Mouse (Mus musculus): ENCODE measurements at regions not wholly inside any gene's neighbourhood (a gene's known extent, or its start where the extent isn't known, plus 50 kb on each side); places are given as distances from the start of the nearest gene placed in this dataset.

- H3K36me3 ChIP-seq (ENCODE audit: insufficient read depth, low read length), result no peaks in the 10 kb centered on the region
- H3K27me3 ChIP-seq (ENCODE audit: insufficient read depth, low read length), result no peaks in the 10 kb centered on the region
- DNase-seq (ENCODE audit: low spot score), result no peak
- H3K4me2 ChIP-seq (ENCODE audit: low read depth, low read length, poor library complexity, severe bottlenecking), result no peak overlapping the region
- no peak overlapping the region for H3K9ac ChIP-seq (replicated peaks; ENCODE audit: low read length, poor library complexity, severe bottlenecking)
- no peak for ATAC-seq (ENCODE audit: low FRiP score)
- no peaks in the 10 kb centered on the region for H3K4me1 ChIP-seq (ENCODE audit: insufficient read depth, low read length)
- WGBS, result 84% methylated on average over 1 of the region's 1 CpGs
- TF ChIP-seq CTCF (IDR thresholded peaks at IDR 0.05), result no peak
- no peak overlapping the region for H3K4me3 ChIP-seq (ENCODE audit: low read depth, low read length)
- no peak overlapping the region for H3K27ac ChIP-seq (ENCODE audit: low read depth, low read length)
- H3K9me3 ChIP-seq (ENCODE audit: low read length), result no peaks in the 10 kb centered on the region
These were observed 95.0 kb downstream of the Kcna5 start for GRCm38 (mm10) chr6:126440254-126440653.

- H3K9ac ChIP-seq (replicated peaks; ENCODE audit: low read length, poor library complexity, severe bottlenecking), result no peak overlapping the region
- ATAC-seq (ENCODE audit: low FRiP score) (no peak), DNase-seq (ENCODE audit: low spot score) (no peak)
- no peak overlapping the region for H3K4me2 ChIP-seq (ENCODE audit: low read depth, low read length, poor library complexity, severe bottlenecking)
- H3K27me3 ChIP-seq (ENCODE audit: insufficient read depth, low read length), result no peaks in the 10 kb centered on the region
- 92% methylated on average over 1 of the region's 1 CpGs for WGBS
- H3K4me3 ChIP-seq (ENCODE audit: low read depth, low read length), result no peak overlapping the region
- H3K9me3 ChIP-seq (ENCODE audit: low read length), result no peaks in the 10 kb centered on the region
- no peaks in the 10 kb centered on the region for H3K4me1 ChIP-seq (ENCODE audit: insufficient read depth, low read length)
- H3K27ac ChIP-seq (ENCODE audit: low read depth, low read length), result no peak overlapping the region
- TF ChIP-seq CTCF (IDR thresholded peaks at IDR 0.05), result no peak
- H3K36me3 ChIP-seq (ENCODE audit: insufficient read depth, low read length), result no peaks in the 10 kb centered on the region
These were observed 97.1 kb downstream of the Kcna5 start for GRCm38 (mm10) chr6:126437976-126438736.

GRCm38 (mm10) chr6:126427208-126427607 lies 108.0 kb downstream of the Kcna5 start:
- Histone ChIP-seq H3K27ac (ENCODE audit: low read depth, low read length) (no peak overlapping the region), H3K9me3 (ENCODE audit: low read length) (no peaks in the 10 kb centered on the region), H3K4me2 (ENCODE audit: low read depth, low read length, poor library complexity, severe bottlenecking) (no peak overlapping the region), H3K36me3 (ENCODE audit: insufficient read depth, low read length) (no peaks in the 10 kb centered on the region), H3K27me3 (ENCODE audit: insufficient read depth, low read length) (no peaks in the 10 kb centered on the region), H3K4me1 (ENCODE audit: insufficient read depth, low read length) (no peaks in the 10 kb centered on the region), H3K4me3 (ENCODE audit: low read depth, low read length) (no peak overlapping the region), H3K9ac (replicated peaks; ENCODE audit: low read length, poor library complexity, severe bottlenecking) (no peak overlapping the region)
- DNase-seq (ENCODE audit: low spot score) (no peak), ATAC-seq (ENCODE audit: low FRiP score) (no peak)
- TF ChIP-seq CTCF (IDR thresholded peaks at IDR 0.05), result no peak

- H3K4me2 ChIP-seq (ENCODE audit: low read depth, low read length, poor library complexity, severe bottlenecking), result no peak overlapping the region
- no peaks in the 10 kb centered on the region for H3K4me1 ChIP-seq (ENCODE audit: insufficient read depth, low read length)
- H3K9ac ChIP-seq (replicated peaks; ENCODE audit: low read length, poor library complexity, severe bottlenecking), result no peak overlapping the region
- DNase-seq (ENCODE audit: low spot score) (peak; percentile 70), ATAC-seq (ENCODE audit: low FRiP score) (no peak)
- 35% methylated on average over 3 of the region's 3 CpGs for WGBS
- no peaks in the 10 kb centered on the region for H3K27me3 ChIP-seq (ENCODE audit: insufficient read depth, low read length)
- no peaks in the 10 kb centered on the region for H3K36me3 ChIP-seq (ENCODE audit: insufficient read depth, low read length)
- H3K9me3 ChIP-seq (ENCODE audit: low read length), result no peaks in the 10 kb centered on the region
- no peak overlapping the region for H3K4me3 ChIP-seq (ENCODE audit: low read depth, low read length)
- no peak overlapping the region for H3K27ac ChIP-seq (ENCODE audit: low read depth, low read length)
- TF ChIP-seq CTCF (IDR thresholded peaks at IDR 0.05), result peak; percentile 79
These were observed 129.5 kb downstream of the Kcna5 start for GRCm38 (mm10) chr6:126405736-126406135.

- ATAC-seq (ENCODE audit: low FRiP score), result no peak
- no peak for TF ChIP-seq CTCF (IDR thresholded peaks at IDR 0.05)
- Histone ChIP-seq H3K4me3 (ENCODE audit: low read depth, low read length) (no peak overlapping the region), H3K4me1 (ENCODE audit: insufficient read depth, low read length) (no peaks in the 10 kb centered on the region), H3K9ac (replicated peaks; ENCODE audit: low read length, poor library complexity, severe bottlenecking) (no peak overlapping the region), H3K9me3 (ENCODE audit: low read length) (no peaks in the 10 kb centered on the region), H3K27ac (ENCODE audit: low read depth, low read length) (no peak overlapping the region), H3K4me2 (ENCODE audit: low read depth, low read length, poor library complexity, severe bottlenecking) (no peak overlapping the region), H3K27me3 (ENCODE audit: insufficient read depth, low read length) (no peaks in the 10 kb centered on the region), H3K36me3 (ENCODE audit: insufficient read depth, low read length) (no peaks in the 10 kb centered on the region)
- WGBS, result 85% methylated on average over 12 of the region's 12 CpGs
- DNase-seq (ENCODE audit: low spot score), result no peak
These were observed 130.7 kb downstream of the Kcna5 start for GRCm38 (mm10) chr6:126404331-126405070.

GRCm38 (mm10) chr6:126399595-126399994 lies 135.6 kb downstream of the Kcna5 start:
- H3K4me1 ChIP-seq (ENCODE audit: insufficient read depth, low read length), result no peaks in the 10 kb centered on the region
- H3K9ac ChIP-seq (replicated peaks; ENCODE audit: low read length, poor library complexity, severe bottlenecking), result no peak overlapping the region
- 53% methylated on average over 3 of the region's 3 CpGs for WGBS
- no peak overlapping the region for H3K4me2 ChIP-seq (ENCODE audit: low read depth, low read length, poor library complexity, severe bottlenecking)
- ATAC-seq (ENCODE audit: low FRiP score) (no peak), DNase-seq (ENCODE audit: low spot score) (no peak)
- no peak overlapping the region for H3K4me3 ChIP-seq (ENCODE audit: low read depth, low read length)
- H3K27me3 ChIP-seq (ENCODE audit: insufficient read depth, low read length), result no peaks in the 10 kb centered on the region
- no peak for TF ChIP-seq CTCF (IDR thresholded peaks at IDR 0.05)
- H3K36me3 ChIP-seq (ENCODE audit: insufficient read depth, low read length), result no peaks in the 10 kb centered on the region
- H3K27ac ChIP-seq (ENCODE audit: low read depth, low read length), result no peak overlapping the region
- no peaks in the 10 kb centered on the region for H3K9me3 ChIP-seq (ENCODE audit: low read length)

All from midbrain, postnatal 0 days (tissue).